Mouse (Mus musculus): ENCODE results near the gene Maco1.
"Not testable (repeated sequence)": the region's sequence is repeated elsewhere in the genome, so short reads cannot be mapped to it uniquely, and the experiment has no call there.

Gene Maco1

GRCm38 (mm10) chr4:134861884-134862283 lies 8.7 kb upstream of the Maco1 start:
- in situ Hi-C loops (cut with MboI; ENCODE audit: low sequenced_read_pairs): no loop called here

- in situ Hi-C loops (cut with MboI; ENCODE audit: low sequenced_read_pairs): no loop called here
Measured at GRCm38 (mm10) chr4:134858494-134858893, 5.3 kb upstream of the Maco1 start.

GRCm38 (mm10) chr4:134856501-134856900 lies 3.4 kb upstream of the Maco1 start:
- in situ Hi-C loops (cut with MboI; ENCODE audit: low sequenced_read_pairs): no loop called here

GRCm38 (mm10) chr4:134856056-134856455 lies 2.9 kb upstream of the Maco1 start:
- in situ Hi-C loops (cut with MboI; ENCODE audit: low sequenced_read_pairs): no loop called here

- in situ Hi-C loops (cut with MboI; ENCODE audit: low sequenced_read_pairs): no loop called here
Measured at GRCm38 (mm10) chr4:134855371-134855770, 2.2 kb upstream of the Maco1 start.

GRCm38 (mm10) chr4:134853637-134854485 lies 716 bp upstream of the Maco1 start:
- in situ Hi-C loops (cut with MboI; ENCODE audit: low sequenced_read_pairs): no loop called here

GRCm38 (mm10) chr4:134852438-134853255 lies 498 bp downstream of the Maco1 start:
- in situ Hi-C loops (cut with MboI; ENCODE audit: low sequenced_read_pairs): no loop called here

GRCm38 (mm10) chr4:134851876-134852275 lies 1.3 kb downstream of the Maco1 start:
- in situ Hi-C loops (cut with MboI; ENCODE audit: low sequenced_read_pairs): no loop called here

GRCm38 (mm10) chr4:134851236-134851635 lies 1.9 kb downstream of the Maco1 start:
- in situ Hi-C loops (cut with MboI; ENCODE audit: low sequenced_read_pairs): no loop called here

GRCm38 (mm10) chr4:134850551-134850950 lies 2.6 kb downstream of the Maco1 start:
- in situ Hi-C loops (cut with MboI; ENCODE audit: low sequenced_read_pairs): no loop called here

- in situ Hi-C loops (cut with MboI; ENCODE audit: low sequenced_read_pairs): no loop called here
Measured at GRCm38 (mm10) chr4:134847587-134847986, 5.6 kb downstream of the Maco1 start.

- in situ Hi-C loops (cut with MboI; ENCODE audit: low sequenced_read_pairs): no loop called here
Measured at GRCm38 (mm10) chr4:134843566-134843965, 9.6 kb downstream of the Maco1 start.

GRCm38 (mm10) chr4:134840231-134840630 lies 12.9 kb downstream of the Maco1 start:
- in situ Hi-C loops (cut with MboI; ENCODE audit: low sequenced_read_pairs): no loop called here

GRCm38 (mm10) chr4:134838706-134839105 lies 14.4 kb downstream of the Maco1 start:
- in situ Hi-C loops (cut with MboI; ENCODE audit: low sequenced_read_pairs): not testable (repeated sequence)

GRCm38 (mm10) chr4:134838221-134838620 lies 14.9 kb downstream of the Maco1 start:
- in situ Hi-C loops (cut with MboI; ENCODE audit: low sequenced_read_pairs): no loop called here

- in situ Hi-C loops (cut with MboI; ENCODE audit: low sequenced_read_pairs): no loop called here
Measured at GRCm38 (mm10) chr4:134835486-134835885, 17.7 kb downstream of the Maco1 start.

GRCm38 (mm10) chr4:134831934-134832333 lies 21.2 kb downstream of the Maco1 start:
- in situ Hi-C loops (cut with MboI; ENCODE audit: low sequenced_read_pairs): no loop called here

GRCm38 (mm10) chr4:134827806-134828205 lies 25.3 kb downstream of the Maco1 start:
- in situ Hi-C loops (cut with MboI; ENCODE audit: low sequenced_read_pairs): no loop called here

GRCm38 (mm10) chr4:134826348-134826747 lies 26.8 kb downstream of the Maco1 start:
- in situ Hi-C loops (cut with MboI; ENCODE audit: low sequenced_read_pairs): no loop called here

- in situ Hi-C loops (cut with MboI; ENCODE audit: low sequenced_read_pairs): not testable (repeated sequence)
Measured at GRCm38 (mm10) chr4:134825864-134826263, 27.3 kb downstream of the Maco1 start.

GRCm38 (mm10) chr4:134823560-134823959 lies 29.6 kb downstream of the Maco1 start:
- in situ Hi-C loops (cut with MboI; ENCODE audit: low sequenced_read_pairs): no loop called here

GRCm38 (mm10) chr4:134821061-134821460 lies 32.1 kb downstream of the Maco1 start:
- in situ Hi-C loops (cut with MboI; ENCODE audit: low sequenced_read_pairs): no loop called here
